Mouse (Mus musculus): ENCODE data around the gene Rnf213. TPM values are rescaled to one million over a fixed set of nuclear protein-coding genes. Genes with fewer than 3 reads are reported as not detected.

Gene Rnf213
- polyA plus RNA-seq, 1 experiment = 34.7 TPM

GRCm38 (mm10) chr11:119435880-119436872, 43.3 kb downstream of the Rnf213 start:
- WGBS = 81% methylated on average over 19 of the region's 19 CpGs
- H3K4me3 ChIP-seq (ENCODE audit: low read depth, low read length) = no peak overlapping the region
- TF ChIP-seq CTCF (IDR thresholded peaks at IDR 0.05; ENCODE audit: extremely low read depth, insufficient read length, insufficient replicate concordance, low read depth, low read length) (no peak), POLR2A (IDR thresholded peaks at IDR 0.05; ENCODE audit: low read depth, low read length) (no peak)
- H3K27ac ChIP-seq (ENCODE audit: insufficient read depth, low read depth, low read length) = no peak overlapping the region
- no peaks in the 10 kb centered on the region for H3K27me3 ChIP-seq (ENCODE audit: control insufficient read depth, insufficient read depth, low read length)
- peaks cover 97% of the 10 kb centered on the region for H3K36me3 ChIP-seq (ENCODE audit: control insufficient read depth, insufficient read depth, low read length)
- no peaks in the 10 kb centered on the region for H3K4me1 ChIP-seq (ENCODE audit: control insufficient read depth, insufficient read depth, insufficient read length, low read length)

GRCm38 (mm10) chr11:119438776-119439175, 45.9 kb downstream of the Rnf213 start:
- Histone ChIP-seq H3K4me3 (ENCODE audit: low read depth, low read length) (no peak overlapping the region), H3K4me1 (ENCODE audit: control insufficient read depth, insufficient read depth, insufficient read length, low read length) (no peaks in the 10 kb centered on the region), H3K27me3 (ENCODE audit: control insufficient read depth, insufficient read depth, low read length) (no peaks in the 10 kb centered on the region), H3K36me3 (ENCODE audit: control insufficient read depth, insufficient read depth, low read length) (peaks cover 98% of the 10 kb centered on the region), H3K27ac (ENCODE audit: insufficient read depth, low read depth, low read length) (no peak overlapping the region)
- WGBS = 83% methylated on average over 8 of the region's 8 CpGs
- no peak for TF ChIP-seq CTCF (IDR thresholded peaks at IDR 0.05; ENCODE audit: extremely low read depth, insufficient read length, insufficient replicate concordance, low read depth, low read length)
- TF ChIP-seq POLR2A (IDR thresholded peaks at IDR 0.05; ENCODE audit: low read depth, low read length) = no peak

GRCm38 (mm10) chr11:119442199-119442598, 49.3 kb downstream of the Rnf213 start:
- 91% methylated on average over 8 of the region's 8 CpGs for WGBS

GRCm38 (mm10) chr11:119443442-119443841, 50.5 kb downstream of the Rnf213 start:
- H3K27ac ChIP-seq (ENCODE audit: insufficient read depth, low read depth, low read length) = no peak overlapping the region
- TF ChIP-seq CTCF (IDR thresholded peaks at IDR 0.05; ENCODE audit: extremely low read depth, insufficient read length, insufficient replicate concordance, low read depth, low read length) = no peak
- no peak for TF ChIP-seq POLR2A (IDR thresholded peaks at IDR 0.05; ENCODE audit: low read depth, low read length)
- H3K27me3 ChIP-seq (ENCODE audit: control insufficient read depth, insufficient read depth, low read length) = no peaks in the 10 kb centered on the region
- WGBS = 90% methylated on average over 9 of the region's 9 CpGs
- no peaks in the 10 kb centered on the region for H3K4me1 ChIP-seq (ENCODE audit: control insufficient read depth, insufficient read depth, insufficient read length, low read length)
- no peak overlapping the region for H3K4me3 ChIP-seq (ENCODE audit: low read depth, low read length)
- H3K36me3 ChIP-seq (ENCODE audit: control insufficient read depth, insufficient read depth, low read length) = peaks cover 94% of the 10 kb centered on the region

More at GRCm38 (mm10) chr11:119442199-119442598, 49.3 kb downstream of the Rnf213 start:
- Histone ChIP-seq H3K27ac (ENCODE audit: insufficient read depth, low read depth, low read length) (no peak overlapping the region), H3K4me1 (ENCODE audit: control insufficient read depth, insufficient read depth, insufficient read length, low read length) (no peaks in the 10 kb centered on the region), H3K36me3 (ENCODE audit: control insufficient read depth, insufficient read depth, low read length) (peaks cover 96% of the 10 kb centered on the region), H3K27me3 (ENCODE audit: control insufficient read depth, insufficient read depth, low read length) (no peaks in the 10 kb centered on the region), H3K4me3 (ENCODE audit: low read depth, low read length) (no peak overlapping the region)
- no peak for TF ChIP-seq POLR2A (IDR thresholded peaks at IDR 0.05; ENCODE audit: low read depth, low read length)

GRCm38 (mm10) chr11:119456097-119456496, 63.2 kb downstream of the Rnf213 start:
- no peak for TF ChIP-seq POLR2A (IDR thresholded peaks at IDR 0.05; ENCODE audit: low read depth, low read length)
- no peak for TF ChIP-seq CTCF (IDR thresholded peaks at IDR 0.05; ENCODE audit: extremely low read depth, insufficient read length, insufficient replicate concordance, low read depth, low read length)
- Histone ChIP-seq H3K36me3 (ENCODE audit: control insufficient read depth, insufficient read depth, low read length) (peaks cover 86% of the 10 kb centered on the region), H3K4me1 (ENCODE audit: control insufficient read depth, insufficient read depth, insufficient read length, low read length) (no peaks in the 10 kb centered on the region), H3K4me3 (ENCODE audit: low read depth, low read length) (no peak overlapping the region), H3K27me3 (ENCODE audit: control insufficient read depth, insufficient read depth, low read length) (no peaks in the 10 kb centered on the region), H3K27ac (ENCODE audit: insufficient read depth, low read depth, low read length) (no peak overlapping the region)
- WGBS = 86% methylated on average over 4 of the region's 4 CpGs

GRCm38 (mm10) chr11:119477876-119478275, 85.0 kb downstream of the Rnf213 start:
- H3K27ac ChIP-seq (ENCODE audit: insufficient read depth, low read depth, low read length) = no peak overlapping the region

More at GRCm38 (mm10) chr11:119477876-119478275, 85.0 kb downstream of the Rnf213 start:
- WGBS = 94% methylated on average over 4 of the region's 4 CpGs
- TF ChIP-seq CTCF (IDR thresholded peaks at IDR 0.05; ENCODE audit: extremely low read depth, insufficient read length, insufficient replicate concordance, low read depth, low read length) = no peak
- no peak for TF ChIP-seq POLR2A (IDR thresholded peaks at IDR 0.05; ENCODE audit: low read depth, low read length)
- Histone ChIP-seq H3K36me3 (ENCODE audit: control insufficient read depth, insufficient read depth, low read length) (peaks cover 92% of the 10 kb centered on the region), H3K4me3 (ENCODE audit: low read depth, low read length) (no peak overlapping the region), H3K4me1 (ENCODE audit: control insufficient read depth, insufficient read depth, insufficient read length, low read length) (no peaks in the 10 kb centered on the region), H3K27me3 (ENCODE audit: control insufficient read depth, insufficient read depth, low read length) (no peaks in the 10 kb centered on the region)

Data from small intestine, adult 2 months (tissue).